Mouse (Mus musculus): ENCODE measurements around the gene Sdr42e1. TPM values are rescaled to one million over a fixed set of nuclear protein-coding genes. Genes with fewer than 3 reads are reported as not detected.
A peak's percentile ranks its signal among the peaks of the same experiment; 100 is the strongest.

The Sdr42e1 gene
- polyA plus RNA-seq, 1 experiment from 2014 or later = 4.0 TPM

GRCm38 (mm10) chr8:117646020-117646419 lies 27.5 kb downstream of the Sdr42e1 start:
- Histone ChIP-seq H3K36me3 (ENCODE audit: control insufficient read depth, insufficient read depth, low read length) (no peaks in the 10 kb centered on the region), H3K9ac (ENCODE audit: low read depth, low read length) (no peak overlapping the region), H3K27ac (ENCODE audit: low read length) (no peak overlapping the region), H3K4me1 (ENCODE audit: control insufficient read depth, insufficient read depth, low read length) (no peaks in the 10 kb centered on the region), H3K27me3 (ENCODE audit: control insufficient read depth, insufficient read depth, low read depth, low read length) (no peaks in the 10 kb centered on the region), H3K9me3 (replicated peaks; ENCODE audit: control insufficient read depth, low read length, poor library complexity, severe bottlenecking) (no peaks in the 10 kb centered on the region), H3K4me2 (ENCODE audit: low read length) (no peak overlapping the region), H3K4me3 (ENCODE audit: low read depth, low read length) (no peak overlapping the region)
- ATAC-seq = no peak
- WGBS = 53% methylated on average over 2 of the region's 2 CpGs

GRCm38 (mm10) chr8:117645486-117645885 lies 28.0 kb downstream of the Sdr42e1 start:
- Histone ChIP-seq H3K4me3 (ENCODE audit: low read depth, low read length) (no peak overlapping the region), H3K36me3 (ENCODE audit: control insufficient read depth, insufficient read depth, low read length) (no peaks in the 10 kb centered on the region), H3K27ac (ENCODE audit: low read length) (no peak overlapping the region), H3K9ac (ENCODE audit: low read depth, low read length) (no peak overlapping the region), H3K27me3 (ENCODE audit: control insufficient read depth, insufficient read depth, low read depth, low read length) (no peaks in the 10 kb centered on the region), H3K4me1 (ENCODE audit: control insufficient read depth, insufficient read depth, low read length) (no peaks in the 10 kb centered on the region), H3K4me2 (ENCODE audit: low read length) (no peak overlapping the region), H3K9me3 (replicated peaks; ENCODE audit: control insufficient read depth, low read length, poor library complexity, severe bottlenecking) (no peaks in the 10 kb centered on the region)
- no peak for ATAC-seq
- WGBS = 79% methylated on average over 5 of the region's 5 CpGs

- Histone ChIP-seq H3K4me2 (ENCODE audit: low read length) (no peak overlapping the region), H3K9ac (ENCODE audit: low read depth, low read length) (no peak overlapping the region), H3K36me3 (ENCODE audit: control insufficient read depth, insufficient read depth, low read length) (no peaks in the 10 kb centered on the region), H3K4me1 (ENCODE audit: control insufficient read depth, insufficient read depth, low read length) (no peaks in the 10 kb centered on the region), H3K4me3 (ENCODE audit: low read depth, low read length) (no peak overlapping the region), H3K27me3 (ENCODE audit: control insufficient read depth, insufficient read depth, low read depth, low read length) (no peaks in the 10 kb centered on the region), H3K27ac (ENCODE audit: low read length) (no peak overlapping the region), H3K9me3 (replicated peaks; ENCODE audit: control insufficient read depth, low read length, poor library complexity, severe bottlenecking) (no peaks in the 10 kb centered on the region)
- WGBS = 94% methylated on average over 9 of the region's 9 CpGs
- no peak for ATAC-seq
Observed at GRCm38 (mm10) chr8:117639631-117640030, 33.9 kb downstream of the Sdr42e1 start.

- Histone ChIP-seq H3K36me3 (ENCODE audit: control insufficient read depth, insufficient read depth, low read length) (no peaks in the 10 kb centered on the region), H3K27ac (ENCODE audit: low read length) (no peak overlapping the region), H3K4me3 (ENCODE audit: low read depth, low read length) (no peak overlapping the region), H3K4me2 (ENCODE audit: low read length) (no peak overlapping the region), H3K9me3 (replicated peaks; ENCODE audit: control insufficient read depth, low read length, poor library complexity, severe bottlenecking) (no peaks in the 10 kb centered on the region), H3K4me1 (ENCODE audit: control insufficient read depth, insufficient read depth, low read length) (no peaks in the 10 kb centered on the region), H3K27me3 (ENCODE audit: control insufficient read depth, insufficient read depth, low read depth, low read length) (no peaks in the 10 kb centered on the region), H3K9ac (ENCODE audit: low read depth, low read length) (no peak overlapping the region)
- ATAC-seq = no peak
- WGBS = 65% methylated on average over 3 of the region's 3 CpGs
Observed at GRCm38 (mm10) chr8:117637462-117637861, 36.0 kb downstream of the Sdr42e1 start.

GRCm38 (mm10) chr8:117634406-117634805 lies 39.1 kb downstream of the Sdr42e1 start:
- Histone ChIP-seq H3K4me2 (ENCODE audit: low read length) (no peak overlapping the region), H3K27ac (ENCODE audit: low read length) (no peak overlapping the region), H3K27me3 (ENCODE audit: control insufficient read depth, insufficient read depth, low read depth, low read length) (no peaks in the 10 kb centered on the region), H3K36me3 (ENCODE audit: control insufficient read depth, insufficient read depth, low read length) (no peaks in the 10 kb centered on the region), H3K9ac (ENCODE audit: low read depth, low read length) (no peak overlapping the region), H3K9me3 (replicated peaks; ENCODE audit: control insufficient read depth, low read length, poor library complexity, severe bottlenecking) (no peaks in the 10 kb centered on the region), H3K4me1 (ENCODE audit: control insufficient read depth, insufficient read depth, low read length) (no peaks in the 10 kb centered on the region), H3K4me3 (ENCODE audit: low read depth, low read length) (no peak overlapping the region)
- WGBS = 87% methylated on average over 7 of the region's 7 CpGs
- ATAC-seq = no peak

- Histone ChIP-seq H3K9me3 (replicated peaks; ENCODE audit: control insufficient read depth, low read length, poor library complexity, severe bottlenecking) (no peaks in the 10 kb centered on the region), H3K4me2 (ENCODE audit: low read length) (no peak overlapping the region), H3K4me1 (ENCODE audit: control insufficient read depth, insufficient read depth, low read length) (no peaks in the 10 kb centered on the region), H3K9ac (ENCODE audit: low read depth, low read length) (no peak overlapping the region), H3K27ac (ENCODE audit: low read length) (no peak overlapping the region), H3K27me3 (ENCODE audit: control insufficient read depth, insufficient read depth, low read depth, low read length) (no peaks in the 10 kb centered on the region), H3K4me3 (ENCODE audit: low read depth, low read length) (no peak overlapping the region), H3K36me3 (ENCODE audit: control insufficient read depth, insufficient read depth, low read length) (no peaks in the 10 kb centered on the region)
- WGBS = 90% methylated on average over 5 of the region's 5 CpGs
- no peak for ATAC-seq
Observed at GRCm38 (mm10) chr8:117632532-117632931, 41.0 kb downstream of the Sdr42e1 start.

- ATAC-seq = no peak
- 70% methylated on average over 9 of the region's 9 CpGs for WGBS
- no peak overlapping the region for H3K4me2 ChIP-seq (ENCODE audit: low read length)
Observed at GRCm38 (mm10) chr8:117627096-117627495, 46.4 kb downstream of the Sdr42e1 start.

GRCm38 (mm10) chr8:117626040-117626838 lies 47.2 kb downstream of the Sdr42e1 start:
- WGBS = 65% methylated on average over 10 of the region's 14 CpGs
- ATAC-seq = 0 out of 2 replicates have a peak, but pooled peaks have one; percentile 45

More at GRCm38 (mm10) chr8:117627096-117627495, 46.4 kb downstream of the Sdr42e1 start:
- H3K36me3 ChIP-seq (ENCODE audit: control insufficient read depth, insufficient read depth, low read length) = no peaks in the 10 kb centered on the region
- peaks cover 2% of the 10 kb centered on the region; the same call in 1 of the 2 replicates for H3K4me1 ChIP-seq (ENCODE audit: control insufficient read depth, insufficient read depth, low read length)
- H3K4me3 ChIP-seq (ENCODE audit: low read depth, low read length) = no peak overlapping the region
- no peaks in the 10 kb centered on the region for H3K27me3 ChIP-seq (ENCODE audit: control insufficient read depth, insufficient read depth, low read depth, low read length)
- no peak overlapping the region for H3K9ac ChIP-seq (ENCODE audit: low read depth, low read length)
- peaks cover 4% of the 10 kb centered on the region; the same call in 1 of the 2 replicates for H3K9me3 ChIP-seq (replicated peaks; ENCODE audit: control insufficient read depth, low read length, poor library complexity, severe bottlenecking)
- no peak overlapping the region for H3K27ac ChIP-seq (ENCODE audit: low read length)

GRCm38 (mm10) chr8:117612861-117613260 lies 60.6 kb downstream of the Sdr42e1 start:
- no peak for ATAC-seq
- H3K4me3 ChIP-seq (ENCODE audit: low read depth, low read length) = no peak overlapping the region
- H3K36me3 ChIP-seq (ENCODE audit: control insufficient read depth, insufficient read depth, low read length) = no peaks in the 10 kb centered on the region
- H3K4me2 ChIP-seq (ENCODE audit: low read length) = no peak overlapping the region
- 87% methylated on average over 12 of the region's 12 CpGs for WGBS
- H3K27me3 ChIP-seq (ENCODE audit: control insufficient read depth, insufficient read depth, low read depth, low read length) = no peaks in the 10 kb centered on the region; the same call in 1 of the 2 replicates
- H3K4me1 ChIP-seq (ENCODE audit: control insufficient read depth, insufficient read depth, low read length) = no peaks in the 10 kb centered on the region
- no peak overlapping the region for H3K27ac ChIP-seq (ENCODE audit: low read length)
- H3K9me3 ChIP-seq (replicated peaks; ENCODE audit: control insufficient read depth, low read length, poor library complexity, severe bottlenecking) = no peaks in the 10 kb centered on the region
- H3K9ac ChIP-seq (ENCODE audit: low read depth, low read length) = no peak overlapping the region

More at GRCm38 (mm10) chr8:117626040-117626838, 47.2 kb downstream of the Sdr42e1 start:
- peaks cover 2% of the 10 kb centered on the region; the same call in 1 of the 2 replicates for H3K4me1 ChIP-seq (ENCODE audit: control insufficient read depth, insufficient read depth, low read length)
- H3K4me2 ChIP-seq (ENCODE audit: low read length) = no peak overlapping the region
- H3K27me3 ChIP-seq (ENCODE audit: control insufficient read depth, insufficient read depth, low read depth, low read length) = no peaks in the 10 kb centered on the region
- H3K27ac ChIP-seq (ENCODE audit: low read length) = no peak overlapping the region
- H3K4me3 ChIP-seq (ENCODE audit: low read depth, low read length) = no peak overlapping the region
- no peak overlapping the region for H3K9ac ChIP-seq (ENCODE audit: low read depth, low read length)
- no peaks in the 10 kb centered on the region for H3K36me3 ChIP-seq (ENCODE audit: control insufficient read depth, insufficient read depth, low read length)
- peaks cover 4% of the 10 kb centered on the region; the same call in 1 of the 2 replicates for H3K9me3 ChIP-seq (replicated peaks; ENCODE audit: control insufficient read depth, low read length, poor library complexity, severe bottlenecking)

Data from midbrain, embryonic 16.5 days (tissue).